Mouse (Mus musculus) thymus, adult 2 months (tissue): ENCODE data around the gene Rpgrip1. TPM values are rescaled to one million over a fixed set of nuclear protein-coding genes. Genes with fewer than 3 reads are reported as not detected.

Experiments
- DNase-seq: peaks from one replicate; pipeline ENCODE4 v3.0.0; 2021
- H3K27ac ChIP-seq: fragments of 200-500 bp; 2 replicates; pipeline ENCODE4 v1.5.1; 2012; ENCODE audit warnings: low read length, control low read depth; ENCODE audit not compliant: control insufficient read depth, insufficient read depth
- H3K27me3 ChIP-seq: fragments of 200-500 bp; 2 replicates; pipeline ENCODE4 v1.6.1; 2012; ENCODE audit warnings: mild to moderate bottlenecking, low read length, moderate library complexity, mixed read lengths; ENCODE audit not compliant: control insufficient read depth, insufficient read depth
- H3K36me3 ChIP-seq: fragments of 200-500 bp; 2 replicates; pipeline ENCODE4 v1.6.1; 2012; ENCODE audit warnings: mild to moderate bottlenecking, low read length, moderate library complexity; ENCODE audit not compliant: control insufficient read depth, insufficient read depth
- H3K4me1 ChIP-seq: fragments of 200-500 bp; replicated peaks from 2 replicates; pipeline ENCODE4 v1.6.1; 2012; ENCODE audit warnings: low read length; ENCODE audit not compliant: control insufficient read depth, insufficient read depth
- H3K4me3 ChIP-seq: fragments of 200-500 bp; 2 replicates; pipeline ENCODE4 v1.5.1; 2012; ENCODE audit warnings: mild to moderate bottlenecking, low read length, control low read depth, moderate library complexity; ENCODE audit not compliant: control insufficient read depth, insufficient read depth
- CTCF ChIP-seq: fragments of 200-500 bp; IDR thresholded peaks from 2 replicates; pipeline ENCODE4 v1.5.1; 2012; ENCODE audit warnings: mild to moderate bottlenecking, control low read depth, low read length, moderate library complexity, borderline replicate concordance; ENCODE audit not compliant: control insufficient read depth, poor library complexity, insufficient read depth; ENCODE audit errors: extremely low read depth
- POLR2A ChIP-seq: fragments of 200-500 bp; IDR thresholded peaks from 2 replicates; pipeline ENCODE4 v1.6.1; 2012; ENCODE audit warnings: mild to moderate bottlenecking, low read length, control low read depth, moderate library complexity; ENCODE audit not compliant: control insufficient read depth, poor library complexity, insufficient read depth; ENCODE audit errors: extremely low read depth
- WGBS: fragments of 180-500 bp; shearing (Covaris S2); methylation state at CpG from one replicate; pipeline ENCODE4 v1.1.7; 2018; 5-methylcytosine and 5-hydroxymethylcytosine counted together
- polyA plus RNA-seq: library from polyadenylated mRNA; depleted of rRNA; stranded (reverse); fragments of >200 nt; gene quantifications from 2 replicates; pipeline ENCODE4 v1.2.3, GENCODE M21; 2012

Rpgrip1 gene
- polyA plus RNA-seq, 1 experiment = 3.9 TPM

GRCm38 (mm10) chr14:52118823-52119608, 8.5 kb downstream of the Rpgrip1 start:
- peaks cover 6% of the 10 kb centered on the region for H3K4me1 ChIP-seq
- H3K27me3 ChIP-seq = no peaks in the 10 kb centered on the region
- no peak for TF ChIP-seq POLR2A
- TF ChIP-seq CTCF = 0 out of 2 replicates have a peak, but pooled peaks have one; percentile 41
- H3K4me3 ChIP-seq = peak overlapping the region; percentile 62
- H3K36me3 ChIP-seq = no peaks in the 10 kb centered on the region
- WGBS = 6% methylated on average over 38 of the region's 38 CpGs
- DNase-seq = peak; percentile 48
- H3K27ac ChIP-seq = no peak overlapping the region

DNA sequence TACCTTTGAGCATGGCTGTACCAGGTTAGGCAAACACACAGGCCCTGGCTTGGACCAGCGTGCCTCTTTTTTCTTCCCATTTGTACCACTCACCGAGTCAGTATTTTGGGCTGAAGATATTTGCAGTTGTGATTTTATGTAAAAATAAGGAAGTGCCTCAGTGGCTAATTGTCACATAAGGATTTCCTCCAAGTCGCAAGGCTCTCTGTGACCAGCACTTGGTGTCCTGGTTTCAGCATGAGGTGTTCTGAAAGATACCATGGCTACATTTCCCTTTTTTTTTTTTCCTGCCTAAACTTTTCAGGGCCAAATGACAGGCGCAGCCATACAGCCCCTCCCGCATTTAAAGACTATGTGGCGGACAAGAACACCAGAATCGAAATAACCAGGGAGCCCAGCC, 9.7 kb downstream of the Rpgrip1 start:
- no peaks in the 10 kb centered on the region for H3K36me3 ChIP-seq
- TF ChIP-seq CTCF (no peak), POLR2A (no peak)
- DNase-seq = no peak
- H3K4me3 ChIP-seq = no peak overlapping the region
- 39% methylated on average over 7 of the region's 7 CpGs for WGBS
- peaks cover 6% of the 10 kb centered on the region for H3K4me1 ChIP-seq
- no peaks in the 10 kb centered on the region for H3K27me3 ChIP-seq
- H3K27ac ChIP-seq = no peak overlapping the region

DNA sequence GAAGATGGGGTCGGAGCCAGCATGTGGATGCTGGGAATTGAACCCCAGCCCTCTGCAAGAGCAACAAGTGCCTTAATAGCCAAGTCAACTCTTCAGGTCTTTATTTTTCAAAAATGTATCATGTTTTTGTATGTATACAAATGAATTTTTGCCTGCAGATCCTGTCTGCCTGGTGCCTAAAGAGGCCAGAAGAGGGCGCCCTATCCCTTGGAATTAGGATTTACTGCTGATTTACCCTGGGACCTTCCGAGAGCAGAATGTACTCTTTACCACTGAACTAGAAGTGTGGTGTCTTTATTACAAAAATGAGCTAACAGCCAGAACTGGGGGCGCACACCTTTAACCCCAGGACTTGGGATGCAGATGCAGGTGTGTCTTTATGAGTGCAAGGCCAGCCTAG, 13.4 kb downstream of the Rpgrip1 start:
- Histone ChIP-seq H3K27me3 (no peaks in the 10 kb centered on the region), H3K27ac (no peak overlapping the region), H3K36me3 (no peaks in the 10 kb centered on the region), H3K4me1 (peaks cover 6% of the 10 kb centered on the region), H3K4me3 (no peak overlapping the region)
- TF ChIP-seq POLR2A (no peak), CTCF (no peak)
- DNase-seq = peak; percentile 73
- WGBS = 27% methylated on average over 4 of the region's 4 CpGs

DNA sequence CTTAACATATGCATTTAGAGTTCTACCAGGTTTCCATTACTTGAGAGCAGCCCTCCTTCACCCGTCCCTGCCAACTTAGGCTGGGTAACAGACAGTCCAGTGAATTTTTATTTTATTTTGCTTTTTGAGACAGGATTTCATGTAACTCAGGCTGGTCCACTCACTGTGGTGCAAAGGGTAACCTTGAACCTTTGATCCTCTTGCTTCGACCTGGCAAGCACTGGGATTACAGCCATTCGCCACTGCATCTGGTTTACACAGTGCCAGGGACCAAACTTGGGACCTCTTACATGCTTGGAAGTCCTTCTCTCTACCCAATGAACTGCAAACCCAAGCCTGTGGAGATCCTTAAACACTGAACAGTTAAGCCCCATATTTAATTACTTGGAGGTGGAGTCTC, 14.1 kb downstream of the Rpgrip1 start:
- H3K4me3 ChIP-seq = no peak overlapping the region
- DNase-seq = no peak
- H3K4me1 ChIP-seq = no peaks in the 10 kb centered on the region
- H3K27ac ChIP-seq = no peak overlapping the region
- H3K36me3 ChIP-seq = no peaks in the 10 kb centered on the region
- TF ChIP-seq POLR2A = no peak
- TF ChIP-seq CTCF = no peak
- WGBS = 95% methylated on average over 3 of the region's 3 CpGs
- H3K27me3 ChIP-seq = no peaks in the 10 kb centered on the region

DNA sequence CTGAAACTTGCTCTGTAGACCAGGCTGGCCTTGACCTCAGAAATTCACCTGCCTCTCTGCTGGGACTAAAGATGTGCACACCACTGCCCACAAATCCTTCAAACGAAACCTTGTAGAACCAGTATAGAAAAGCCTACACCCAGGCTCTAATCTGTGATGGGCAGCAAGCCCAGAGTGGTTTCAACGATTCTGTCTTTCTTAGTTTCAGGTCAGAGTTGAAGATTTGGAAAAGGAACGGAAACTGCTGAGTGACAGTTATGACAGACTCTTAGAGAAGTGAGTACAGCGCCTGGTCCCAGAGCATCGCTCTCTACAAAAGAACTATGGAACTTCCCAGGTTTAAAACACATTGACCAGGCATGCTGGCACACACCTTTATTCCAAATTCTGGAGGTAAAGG, 23.1 kb downstream of the Rpgrip1 start:
- 41% methylated on average over 5 of the region's 5 CpGs for WGBS
- Histone ChIP-seq H3K27me3 (no peaks in the 10 kb centered on the region), H3K4me1 (peaks cover 4% of the 10 kb centered on the region), H3K27ac (no peak overlapping the region), H3K36me3 (no peaks in the 10 kb centered on the region), H3K4me3 (no peak overlapping the region)
- no peak for DNase-seq
- TF ChIP-seq POLR2A = no peak
- no peak for TF ChIP-seq CTCF

DNA sequence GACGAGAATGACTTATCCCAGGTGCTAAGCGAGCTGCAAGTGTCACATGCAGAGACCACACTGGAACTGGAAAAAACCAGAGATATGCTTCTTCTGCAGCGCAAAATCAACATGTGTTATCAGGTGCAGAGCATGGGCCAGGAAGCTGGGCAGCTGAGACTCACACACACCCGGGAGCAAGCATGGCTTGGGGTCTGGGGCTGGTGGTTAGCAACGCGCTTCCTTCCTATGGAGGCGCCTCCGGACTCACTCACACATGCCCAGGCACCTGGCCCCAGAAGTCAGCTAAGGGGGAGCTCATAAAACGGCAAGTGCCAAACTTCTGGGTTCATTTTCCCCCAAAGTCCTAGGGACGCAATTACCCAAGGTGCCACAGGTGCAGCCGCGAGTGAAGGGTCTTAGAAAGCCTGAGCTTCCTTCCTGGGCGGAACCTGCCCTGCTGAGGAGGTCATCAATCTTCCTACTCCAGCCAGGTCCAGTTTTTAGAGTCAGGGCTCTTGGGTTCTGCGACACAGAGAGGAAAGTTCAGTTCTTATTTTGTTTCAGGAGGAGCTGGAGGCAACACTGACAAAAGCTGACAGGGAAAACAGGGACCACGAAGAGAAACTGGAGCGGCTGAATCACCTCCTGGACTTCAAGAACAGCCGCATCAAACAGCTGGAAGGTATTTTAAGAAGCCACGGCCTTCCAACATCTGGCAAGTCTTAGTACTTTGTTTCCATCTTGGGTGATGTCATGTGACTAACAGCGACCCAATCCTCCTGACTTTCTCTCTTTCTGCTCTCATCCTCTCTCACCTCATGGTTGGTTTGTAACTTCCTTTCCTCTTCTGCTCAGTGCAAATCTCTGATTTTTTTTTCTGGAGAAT, 30.3 kb downstream of the Rpgrip1 start:
- WGBS = 3% methylated on average over 19 of the region's 19 CpGs
- H3K27me3 ChIP-seq = no peaks in the 10 kb centered on the region
- no peak for TF ChIP-seq POLR2A
- TF ChIP-seq CTCF = no peak
- H3K36me3 ChIP-seq = no peaks in the 10 kb centered on the region
- peaks cover 30% of the 10 kb centered on the region for H3K4me1 ChIP-seq
- peak overlapping the region; percentile 32 for H3K27ac ChIP-seq
- peak overlapping the region; percentile 42 for H3K4me3 ChIP-seq
- DNase-seq = peak; percentile 37
